Mouse (Mus musculus): Measurements from ENCODE around the gene Prdx1.

The Prdx1 gene

DNA sequence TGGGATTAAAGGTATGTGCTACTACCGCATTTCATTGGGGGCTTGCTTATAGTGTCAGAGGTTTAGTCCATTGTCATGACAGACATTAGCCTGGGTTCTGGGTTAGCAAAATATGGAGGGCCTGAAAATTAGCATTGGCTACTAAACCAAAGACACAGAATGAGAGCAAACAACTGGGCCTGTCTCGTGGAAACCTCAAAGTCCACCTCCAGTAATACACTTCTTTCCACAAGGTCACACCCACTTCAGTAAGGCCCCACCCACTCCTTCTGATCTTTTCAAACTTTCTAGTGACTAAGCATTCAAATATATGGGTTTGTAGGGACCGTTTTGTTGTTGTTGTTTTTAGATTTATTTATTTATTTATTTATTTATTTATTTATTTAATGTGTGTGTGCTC, 44.2 kb downstream of the Prdx1 start:
- DNase-seq (ENCODE audit: low spot score): no peak

DNA sequence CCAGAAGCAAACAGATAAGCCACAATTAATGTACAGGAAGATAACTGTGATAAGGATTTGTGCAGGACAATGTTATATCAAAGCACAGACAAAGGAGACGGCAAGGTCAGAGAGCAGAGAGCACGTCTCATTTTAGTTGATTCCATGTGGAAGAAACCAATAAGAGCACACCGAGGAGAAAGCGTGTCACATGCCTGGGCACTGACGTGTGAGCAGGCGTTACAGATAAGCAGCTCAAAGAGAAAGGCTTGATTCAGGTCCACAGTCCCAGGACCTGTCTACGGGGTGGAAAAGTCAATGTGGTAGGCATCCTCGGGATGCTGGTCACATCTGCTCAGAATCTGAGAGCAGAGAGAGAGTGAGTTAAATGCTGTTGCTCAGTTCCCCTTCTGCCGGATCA, 45.7 kb downstream of the Prdx1 start:
- no peak for DNase-seq (ENCODE audit: low spot score)

DNA sequence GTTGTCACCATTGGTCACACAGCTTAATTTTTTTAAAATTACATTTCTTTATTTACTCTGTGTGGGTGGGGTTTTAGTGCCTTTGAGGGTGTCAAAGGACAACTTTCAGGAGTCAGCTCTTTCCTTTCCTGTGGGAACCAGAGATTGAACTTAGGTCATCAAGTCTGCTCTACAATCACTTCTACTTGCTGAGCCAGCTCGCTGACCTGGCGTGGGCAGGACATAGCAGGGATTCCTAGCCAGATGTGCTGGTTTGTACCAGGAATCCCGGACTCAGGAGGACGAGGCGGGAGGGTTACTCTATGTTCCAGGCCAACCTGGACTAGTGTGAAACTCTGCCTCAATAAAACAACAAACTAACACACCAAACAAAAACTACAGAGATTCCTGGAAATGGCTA, 47.0 kb downstream of the Prdx1 start:
- DNase-seq (ENCODE audit: low spot score): no peak

DNA sequence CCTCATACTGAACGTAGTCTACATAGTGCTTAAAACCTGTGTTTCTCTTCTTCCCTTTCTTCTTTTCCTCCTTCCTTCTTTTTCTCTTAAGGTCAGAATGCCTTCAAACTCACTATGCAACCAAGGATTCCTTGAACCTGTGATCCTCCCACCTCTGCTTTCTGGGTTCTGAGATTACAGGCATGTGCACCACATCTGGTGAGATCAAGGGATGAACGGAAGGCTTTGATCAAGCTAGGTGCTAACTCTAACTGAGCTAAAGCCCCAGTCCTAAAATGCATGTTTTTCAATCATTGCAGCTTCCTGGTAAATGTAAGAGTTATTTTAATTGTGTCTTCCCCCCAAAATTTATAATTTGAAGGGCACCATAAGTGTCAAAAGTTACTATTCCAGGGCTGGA, 49.7 kb downstream of the Prdx1 start:
- DNase-seq (ENCODE audit: low spot score): no peak

DNA sequence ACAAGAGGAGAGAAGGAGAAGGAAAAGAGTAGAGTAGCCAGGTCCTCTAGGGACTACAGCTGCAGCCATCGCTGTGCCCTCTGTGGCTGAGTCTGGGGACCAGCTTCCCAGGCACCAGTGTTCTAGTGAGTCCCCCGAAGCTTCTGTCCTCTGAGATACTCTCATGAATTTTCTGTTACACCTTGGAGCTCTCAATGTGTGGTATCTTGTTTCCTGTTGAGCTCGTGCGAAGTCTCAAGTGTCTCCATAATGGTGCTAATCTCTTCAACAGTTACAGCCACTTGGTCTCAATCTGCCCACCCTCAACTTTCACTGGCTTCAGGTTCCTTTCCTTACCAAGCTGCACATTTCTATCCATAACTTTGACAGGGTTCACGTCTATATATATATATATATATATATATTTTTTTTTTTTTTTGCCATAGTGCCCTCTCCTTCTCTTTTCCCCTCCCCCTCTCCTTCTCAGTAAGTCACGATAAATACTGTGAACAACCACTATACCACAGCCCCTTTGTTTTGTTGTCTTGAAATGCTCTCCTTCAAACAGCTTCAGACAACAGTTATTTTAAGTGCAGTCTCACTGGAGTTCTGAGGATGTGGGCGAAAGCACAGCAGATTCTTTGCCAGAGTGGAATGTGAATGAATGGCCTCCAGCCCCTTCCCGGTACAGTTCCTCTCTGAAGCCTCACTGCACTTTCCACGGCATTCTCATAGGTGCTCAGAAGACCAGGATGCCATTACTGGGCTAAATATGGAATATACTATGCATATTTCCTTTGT, 53.8 kb downstream of the Prdx1 start:
- no peak for DNase-seq (ENCODE audit: low spot score)

DNA sequence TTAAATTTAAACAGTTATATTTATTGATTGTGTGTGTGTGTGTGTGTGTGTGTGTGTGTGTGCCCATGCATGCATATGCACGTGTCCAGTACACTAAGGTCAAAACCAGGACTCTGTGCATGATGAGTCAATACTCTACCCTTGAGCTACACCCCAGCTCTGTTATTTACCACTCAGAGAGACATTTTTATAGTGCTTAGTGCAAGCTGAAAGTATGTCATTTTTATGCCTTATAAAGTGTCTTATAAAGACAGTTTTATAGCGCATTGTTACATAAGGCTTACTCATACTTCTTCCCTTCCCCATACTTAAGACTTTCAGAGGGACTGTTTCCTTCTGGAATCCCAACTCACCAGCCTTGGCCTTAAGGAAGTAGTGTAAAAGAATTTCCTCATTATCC, 64.4 kb downstream of the Prdx1 start:
- no peak for DNase-seq (ENCODE audit: low spot score)

All from ovary, postnatal 36 days (tissue).